Mouse (Mus musculus) midbrain, embryonic 16.5 days (tissue): ENCODE data around the gene Mecom. TPM values are rescaled to one million over a fixed set of nuclear protein-coding genes. Genes with fewer than 3 reads are reported as not detected.

Experiments
- ATAC-seq: fragments of 200-750 bp; cut with Nextera tagmentation; 2 replicates; pipeline ENCODE4 v1.8.0; 2017; ENCODE audit warnings: moderate TSS enrichment
- H3K27ac ChIP-seq: fragments of 300-500 bp; sonication (generic); 2 replicates; pipeline ENCODE4 v1.5.1; 2014; ENCODE audit warnings: mild to moderate bottlenecking, low read length, mixed read lengths
- H3K27me3 ChIP-seq: fragments of 300-500 bp; sonication (generic); 2 replicates; pipeline ENCODE4 v1.6.1; 2014; ENCODE audit warnings: low read depth, low read length, mixed read lengths; ENCODE audit not compliant: control insufficient read depth, insufficient read depth
- H3K36me3 ChIP-seq: fragments of 300-500 bp; sonication (generic); 2 replicates; pipeline ENCODE4 v1.6.1; 2014; ENCODE audit warnings: mild to moderate bottlenecking, low read length, moderate library complexity, mixed read lengths; ENCODE audit not compliant: control insufficient read depth, insufficient read depth
- H3K4me1 ChIP-seq: fragments of 300-500 bp; sonication (generic); 2 replicates; pipeline ENCODE4 v1.6.1; 2014; ENCODE audit warnings: mild to moderate bottlenecking, low read length, mixed read lengths; ENCODE audit not compliant: control insufficient read depth, insufficient read depth
- H3K4me2 ChIP-seq: fragments of 300-500 bp; sonication (generic); 2 replicates; pipeline ENCODE4 v1.6.1; 2014; ENCODE audit warnings: mild to moderate bottlenecking, low read length, mixed read lengths
- H3K4me3 ChIP-seq: fragments of 300-500 bp; sonication (generic); 2 replicates; pipeline ENCODE4 v1.5.1; 2014; ENCODE audit warnings: low read depth, mild to moderate bottlenecking, low read length, moderate library complexity, mixed read lengths
- H3K9ac ChIP-seq: fragments of 300-500 bp; sonication (generic); 2 replicates; pipeline ENCODE4 v1.6.1; 2014; ENCODE audit warnings: low read depth, low read length, mixed read lengths
- H3K9me3 ChIP-seq: fragments of 300-500 bp; sonication (generic); replicated peaks from 2 replicates; pipeline ENCODE4 v1.6.1; 2014; ENCODE audit warnings: mild to moderate bottlenecking, low read length, mixed read lengths; ENCODE audit not compliant: control insufficient read depth, poor library complexity, severe bottlenecking
- WGBS: fragments of 180-500 bp; shearing (Covaris S2); extraction: QIAGEN DNeasy Blood & Tissue Kit; methylation state at CpG from one replicate; pipeline ENCODE4 v1.1.7; 2014; 5-methylcytosine and 5-hydroxymethylcytosine counted together
- polyA plus RNA-seq: library from polyadenylated mRNA; unstranded; fragments of >200 nt; fragmentation: Nextera tagmentation; extraction: Ambion mirVana; gene quantifications from 2 replicates; pipeline ENCODE4 v1.2.1, GENCODE M21; 2015

The Mecom gene
- polyA plus RNA-seq, 1 experiment from 2014 or later = 4.0 TPM

GRCm38 (mm10) chr3:30506329-30507027 lies 41.3 kb downstream of the Mecom start:
- H3K27me3 ChIP-seq = peaks cover 39% of the 10 kb centered on the region
- H3K9ac ChIP-seq = no peak overlapping the region
- 6% methylated on average over 17 of the region's 17 CpGs for WGBS
- H3K4me3 ChIP-seq = peak overlapping the region; percentile 48; the same call in 1 of the 2 replicates
- H3K9me3 ChIP-seq = no peaks in the 10 kb centered on the region
- H3K27ac ChIP-seq = no peak overlapping the region
- no peak for ATAC-seq
- H3K36me3 ChIP-seq = no peaks in the 10 kb centered on the region
- peaks cover 24% of the 10 kb centered on the region for H3K4me1 ChIP-seq
- H3K4me2 ChIP-seq = peak overlapping the region; percentile 76

GRCm38 (mm10) chr3:30505741-30506251 lies 42.0 kb downstream of the Mecom start:
- Histone ChIP-seq H3K4me3 (no peak overlapping the region), H3K36me3 (no peaks in the 10 kb centered on the region), H3K27ac (no peak overlapping the region), H3K9ac (no peak overlapping the region), H3K4me2 (no peak overlapping the region), H3K4me1 (peaks cover 24% of the 10 kb centered on the region), H3K27me3 (peaks cover 32% of the 10 kb centered on the region), H3K9me3 (no peaks in the 10 kb centered on the region)
- WGBS = 15% methylated on average over 16 of the region's 16 CpGs
- no peak for ATAC-seq

DNA sequence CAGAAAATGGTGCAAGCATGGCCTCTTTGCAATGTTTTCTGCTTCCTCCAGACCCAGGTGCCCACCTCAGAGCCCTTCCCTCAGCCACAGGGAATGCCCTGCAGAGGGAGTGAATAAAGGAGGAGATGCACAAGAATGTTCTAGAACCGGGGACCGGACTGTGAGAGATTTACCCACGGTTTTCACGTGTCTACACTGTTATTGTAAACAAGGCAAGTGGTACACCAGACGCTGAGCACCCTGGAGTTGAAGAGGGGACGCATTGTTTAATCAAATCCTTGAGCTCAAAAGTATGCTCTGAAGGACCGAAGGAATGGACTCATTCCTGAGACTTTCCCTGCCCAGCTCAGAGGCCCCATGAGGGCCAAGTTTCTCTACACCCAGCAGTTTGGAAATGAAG lies 43.2 kb downstream of the Mecom start:
- Histone ChIP-seq H3K36me3 (no peaks in the 10 kb centered on the region), H3K4me2 (no peak overlapping the region), H3K27ac (no peak overlapping the region), H3K27me3 (peaks cover 21% of the 10 kb centered on the region), H3K4me1 (peaks cover 22% of the 10 kb centered on the region), H3K4me3 (no peak overlapping the region), H3K9ac (no peak overlapping the region), H3K9me3 (no peaks in the 10 kb centered on the region)
- ATAC-seq = no peak
- WGBS = 43% methylated on average over 7 of the region's 7 CpGs

DNA sequence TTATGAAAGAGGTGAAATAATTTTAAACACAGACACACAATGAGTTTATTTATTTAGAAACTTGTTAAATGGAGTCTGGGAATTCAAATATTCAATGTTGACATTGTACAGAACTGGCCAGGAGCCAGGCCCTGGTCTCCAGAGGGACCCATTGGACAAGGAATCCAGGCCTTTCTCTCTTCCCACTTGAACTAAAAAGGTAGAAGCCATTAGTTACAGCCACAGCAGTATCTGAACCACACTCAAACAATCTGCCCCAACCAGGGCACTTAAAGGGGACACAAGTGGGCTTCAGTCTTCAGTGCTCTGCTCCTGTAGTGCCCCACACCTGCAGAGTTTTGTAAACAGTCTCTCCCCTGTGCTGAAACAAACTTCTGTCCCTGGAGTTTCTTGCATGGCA lies 44.0 kb downstream of the Mecom start:
- H3K9me3 ChIP-seq = no peaks in the 10 kb centered on the region
- no peaks in the 10 kb centered on the region for H3K36me3 ChIP-seq
- H3K9ac ChIP-seq = no peak overlapping the region
- ATAC-seq = no peak
- H3K27me3 ChIP-seq = peaks cover 18% of the 10 kb centered on the region
- no peak overlapping the region for H3K4me3 ChIP-seq
- H3K4me2 ChIP-seq = no peak overlapping the region
- no peak overlapping the region for H3K27ac ChIP-seq
- H3K4me1 ChIP-seq = peaks cover 14% of the 10 kb centered on the region

DNA sequence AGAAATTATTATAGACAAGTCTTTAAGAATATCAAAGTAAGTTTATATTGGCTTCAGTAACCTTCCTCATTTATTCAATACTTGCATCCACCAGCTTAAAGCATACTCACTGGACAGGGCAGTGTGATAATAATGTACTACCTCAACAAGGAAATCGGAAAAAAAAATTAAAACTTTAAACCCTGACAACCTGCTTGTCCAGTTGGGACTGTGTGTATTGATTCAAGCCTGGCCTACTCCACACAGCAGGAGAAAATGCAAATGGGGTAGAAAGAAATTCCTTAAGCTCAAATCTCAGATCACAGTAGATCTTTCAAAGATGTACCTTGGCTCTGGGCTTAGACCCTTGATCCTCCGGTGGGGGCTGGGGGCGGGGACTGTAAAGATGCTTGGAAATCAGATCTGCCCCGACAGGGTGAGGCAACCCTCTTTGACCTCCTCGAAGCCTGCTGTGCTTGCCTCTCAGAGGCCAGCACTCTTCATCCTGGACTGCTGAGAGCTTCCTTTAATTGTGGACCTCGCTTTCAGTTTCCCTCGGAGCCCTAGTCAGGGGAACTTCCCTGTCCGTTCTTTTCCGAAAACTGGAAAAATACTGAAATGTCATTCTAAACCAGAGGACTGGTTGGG lies 49.5 kb downstream of the Mecom start:
- H3K4me1 ChIP-seq = no peaks in the 10 kb centered on the region
- no peak overlapping the region for H3K9ac ChIP-seq
- H3K4me3 ChIP-seq = no peak overlapping the region
- no peak for ATAC-seq
- no peaks in the 10 kb centered on the region for H3K27me3 ChIP-seq
- 0 out of 2 replicates have a peak, but pooled peaks cover under 1% of the 10 kb centered on the region for H3K36me3 ChIP-seq
- no peak overlapping the region for H3K27ac ChIP-seq
- no peaks in the 10 kb centered on the region for H3K9me3 ChIP-seq
- WGBS = 15% methylated on average over 9 of the region's 9 CpGs
- no peak overlapping the region for H3K4me2 ChIP-seq

- no peaks in the 10 kb centered on the region for H3K4me1 ChIP-seq
- H3K27me3 ChIP-seq = no peaks in the 10 kb centered on the region
- no peak overlapping the region for H3K27ac ChIP-seq
- no peak overlapping the region for H3K9ac ChIP-seq
- ATAC-seq = no peak
- H3K9me3 ChIP-seq = no peaks in the 10 kb centered on the region; the same call in 1 of the 2 replicates
- WGBS = 89% methylated on average over 2 of the region's 2 CpGs
- H3K36me3 ChIP-seq = 0 out of 2 replicates have a peak, but pooled peaks cover 3% of the 10 kb centered on the region
- H3K4me3 ChIP-seq = no peak overlapping the region
- no peak overlapping the region for H3K4me2 ChIP-seq
Observed at GRCm38 (mm10) chr3:30494371-30494770, 53.4 kb downstream of the Mecom start.

- no peak for ATAC-seq
Observed at GRCm38 (mm10) chr3:30488808-30489207, 59.0 kb downstream of the Mecom start.

GRCm38 (mm10) chr3:30486422-30486821 lies 61.4 kb downstream of the Mecom start:
- Histone ChIP-seq H3K4me1 (no peaks in the 10 kb centered on the region), H3K27me3 (no peaks in the 10 kb centered on the region), H3K4me2 (no peak overlapping the region), H3K9ac (no peak overlapping the region), H3K4me3 (no peak overlapping the region), H3K9me3 (no peaks in the 10 kb centered on the region), H3K36me3 (no peaks in the 10 kb centered on the region), H3K27ac (no peak overlapping the region)
- no peak for ATAC-seq
- WGBS = 96% methylated on average over 4 of the region's 4 CpGs

More at GRCm38 (mm10) chr3:30488808-30489207, 59.0 kb downstream of the Mecom start:
- H3K36me3 ChIP-seq = 0 out of 2 replicates have a peak, but pooled peaks cover 3% of the 10 kb centered on the region
- WGBS = 62% methylated on average over 4 of the region's 4 CpGs
- H3K9ac ChIP-seq = no peak overlapping the region
- H3K27ac ChIP-seq = no peak overlapping the region
- no peaks in the 10 kb centered on the region for H3K27me3 ChIP-seq
- no peak overlapping the region for H3K4me3 ChIP-seq
- H3K9me3 ChIP-seq = no peaks in the 10 kb centered on the region; the same call in 1 of the 2 replicates
- no peaks in the 10 kb centered on the region for H3K4me1 ChIP-seq
- no peak overlapping the region for H3K4me2 ChIP-seq

GRCm38 (mm10) chr3:30483006-30483684 lies 64.7 kb downstream of the Mecom start:
- H3K4me1 ChIP-seq = no peaks in the 10 kb centered on the region
- H3K4me2 ChIP-seq = no peak overlapping the region
- H3K27ac ChIP-seq = no peak overlapping the region
- H3K9ac ChIP-seq = no peak overlapping the region
- H3K36me3 ChIP-seq = no peaks in the 10 kb centered on the region
- no peaks in the 10 kb centered on the region for H3K27me3 ChIP-seq
- H3K9me3 ChIP-seq = no peaks in the 10 kb centered on the region
- no peak overlapping the region for H3K4me3 ChIP-seq
- 9% methylated on average over 5 of the region's 5 CpGs for WGBS
- no peak for ATAC-seq
